Mouse (Mus musculus): ENCODE measurements around the gene Med7. TPM values are rescaled to one million over a fixed set of nuclear protein-coding genes. Genes with fewer than 3 reads are reported as not detected.
A peak's percentile ranks its signal among the peaks of the same experiment; 100 is the strongest.

The Med7 gene
- polyA plus RNA-seq, 1 experiment from 2014 or later, result 86.4 TPM

DNA sequence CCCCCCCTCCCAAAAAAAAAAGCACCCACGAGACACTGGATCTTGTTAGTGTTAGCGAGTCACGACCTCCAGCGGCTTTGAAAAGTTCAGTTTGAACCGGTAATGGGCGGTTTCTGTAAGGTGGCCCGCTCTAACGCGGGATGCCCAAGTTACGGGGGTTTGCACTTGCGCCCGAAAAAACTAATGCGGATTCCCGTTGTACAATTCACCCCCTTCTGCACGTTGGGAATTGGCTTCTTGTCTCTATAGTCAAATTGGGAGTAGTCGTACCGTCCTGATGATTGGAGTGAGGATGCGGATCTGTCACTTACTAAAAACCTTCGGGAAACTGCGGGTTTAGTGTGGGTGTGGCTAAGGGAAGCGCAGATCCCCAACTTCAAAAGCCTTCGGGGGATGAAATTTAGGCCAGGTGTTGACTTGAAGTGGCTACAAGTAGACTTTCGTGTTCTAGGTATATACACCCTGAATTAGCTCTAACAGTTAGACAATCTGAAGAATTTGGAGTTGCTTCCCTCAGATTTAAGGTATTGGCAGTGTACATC lies 805 bp downstream of the Med7 start:
- peak; percentile 46 for ATAC-seq (ENCODE audit: low FRiP score, low read depth)
- H3K27ac ChIP-seq, result no peak overlapping the region
- 2% methylated on average over 23 of the region's 23 CpGs for WGBS

DNA sequence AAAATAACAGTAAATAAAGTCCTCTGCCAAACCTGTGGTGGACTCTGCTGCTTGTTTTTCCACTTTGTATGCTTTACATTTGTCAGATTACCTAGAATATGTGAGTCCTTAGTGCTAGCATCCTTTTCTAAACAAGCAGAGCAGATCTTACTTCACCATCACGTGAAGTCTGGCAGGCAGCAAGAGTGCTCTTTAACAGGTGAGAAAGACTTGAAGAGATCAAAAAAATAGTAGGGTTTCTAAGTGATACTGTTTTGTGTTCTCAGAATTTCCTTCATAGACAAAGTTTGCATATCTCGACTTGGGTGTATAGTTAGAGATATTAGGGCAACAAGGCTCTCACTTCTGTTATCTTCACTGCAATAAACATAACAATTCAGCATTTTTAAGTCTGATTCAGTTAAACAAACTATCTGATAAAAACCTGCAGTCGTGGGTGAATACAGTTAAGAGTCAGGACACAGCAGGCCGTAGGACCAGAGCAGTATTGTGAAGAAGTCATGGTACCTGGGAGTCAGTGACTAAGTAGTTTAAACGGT lies 2.3 kb downstream of the Med7 start:
- Histone ChIP-seq H3K27me3 (replicated peaks) (no peaks in the 10 kb centered on the region), H3K9ac (no peak overlapping the region), H3K4me1 (peaks cover 8% of the 10 kb centered on the region), H3K4me2 (replicated peaks) (no peak overlapping the region), H3K9me3 (no peaks in the 10 kb centered on the region), H3K4me3 (no peak overlapping the region), H3K27ac (no peak overlapping the region), H3K36me3 (peaks cover 20% of the 10 kb centered on the region; the same call in 1 of the 2 replicates)
- ATAC-seq (ENCODE audit: low FRiP score, low read depth), result no peak
- 93% methylated on average over 5 of the region's 5 CpGs for WGBS

More for the DNA sequence above, 805 bp downstream of the Med7 start:
- Histone ChIP-seq H3K9me3 (no peaks in the 10 kb centered on the region), H3K4me3 (peak overlapping the region; percentile 91), H3K4me1 (peaks cover 8% of the 10 kb centered on the region), H3K27me3 (replicated peaks) (no peaks in the 10 kb centered on the region), H3K9ac (peak overlapping the region; percentile 92), H3K4me2 (replicated peaks) (peak overlapping the region; percentile 81), H3K36me3 (peaks cover 16% of the 10 kb centered on the region; the same call in 1 of the 2 replicates)

DNA sequence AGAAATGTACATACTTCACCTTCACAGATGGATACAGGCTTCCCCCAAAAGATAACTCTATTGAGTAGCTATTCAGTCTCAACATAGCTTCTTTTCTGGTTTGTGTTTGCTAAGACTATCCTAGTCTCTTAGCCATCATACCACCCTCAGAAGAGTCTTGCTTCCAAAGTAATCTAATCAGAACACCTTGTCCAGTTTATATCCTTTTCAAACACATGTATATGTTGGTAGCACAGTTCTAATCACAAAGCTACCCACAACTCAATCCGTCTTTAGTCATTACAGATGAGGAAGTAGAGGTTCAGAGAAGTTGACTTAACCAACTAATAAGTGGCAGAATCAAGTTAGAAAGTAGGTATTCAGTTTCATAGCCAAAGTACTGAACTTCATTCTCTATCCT lies 5.0 kb downstream of the Med7 start:
- Histone ChIP-seq H3K4me1 (peaks cover 5% of the 10 kb centered on the region), H3K36me3 (peaks cover 20% of the 10 kb centered on the region; the same call in 1 of the 2 replicates), H3K9ac (no peak overlapping the region), H3K27ac (no peak overlapping the region), H3K27me3 (replicated peaks) (no peaks in the 10 kb centered on the region), H3K9me3 (no peaks in the 10 kb centered on the region), H3K4me3 (no peak overlapping the region), H3K4me2 (replicated peaks) (no peak overlapping the region)
- no peak for ATAC-seq (ENCODE audit: low FRiP score, low read depth)
- 94% methylated on average over 1 of the region's 1 CpGs for WGBS

DNA sequence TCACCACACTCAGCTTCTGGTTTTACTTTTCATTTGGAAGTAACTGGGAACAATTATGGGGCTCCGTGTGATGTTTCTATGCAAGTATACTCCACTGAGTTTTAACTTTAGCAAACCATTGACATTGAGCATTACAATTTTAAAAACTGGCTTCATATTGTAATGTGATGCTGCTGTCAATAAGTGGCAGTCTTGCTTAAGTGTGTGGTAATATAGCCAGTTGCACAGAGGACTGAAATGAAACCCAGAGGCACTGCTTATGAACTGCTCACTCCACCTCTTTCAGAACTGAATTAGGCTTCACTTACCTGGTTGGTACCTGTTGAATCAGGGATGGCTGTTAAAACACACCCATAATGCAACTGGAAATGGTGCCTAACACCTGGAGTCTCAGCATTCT lies 6.4 kb downstream of the Med7 start:
- Histone ChIP-seq H3K4me3 (no peak overlapping the region), H3K9ac (no peak overlapping the region)
- 94% methylated on average over 1 of the region's 1 CpGs for WGBS

DNA sequence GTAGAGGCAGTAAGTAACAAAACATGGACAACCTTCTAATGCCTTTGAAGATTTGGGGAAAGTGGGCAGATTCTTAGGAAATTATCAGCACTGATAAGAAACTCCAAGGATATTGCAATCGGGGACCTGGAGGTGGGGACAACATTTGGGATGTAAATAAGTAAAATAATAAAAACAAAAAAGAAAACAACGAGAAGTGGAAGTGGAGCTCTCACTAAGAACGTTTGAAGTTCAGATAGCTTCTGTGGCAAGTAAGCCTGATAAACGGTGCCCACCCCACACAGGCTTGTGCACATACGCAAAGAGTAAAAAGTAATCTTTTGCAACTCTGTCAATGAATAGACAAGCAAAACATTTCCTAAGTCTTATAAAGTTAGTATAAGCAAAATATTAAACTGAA lies 7.3 kb downstream of the Med7 start:
- no peak for ATAC-seq (ENCODE audit: low FRiP score, low read depth)
- no peak overlapping the region for H3K9ac ChIP-seq
- H3K4me3 ChIP-seq, result no peak overlapping the region
- H3K27me3 ChIP-seq (replicated peaks), result no peaks in the 10 kb centered on the region
- H3K4me2 ChIP-seq (replicated peaks), result no peak overlapping the region
- 95% methylated on average over 5 of the region's 5 CpGs for WGBS
- no peaks in the 10 kb centered on the region for H3K9me3 ChIP-seq
- H3K36me3 ChIP-seq, result peaks cover 20% of the 10 kb centered on the region; the same call in 1 of the 2 replicates
- H3K27ac ChIP-seq, result no peak overlapping the region
- H3K4me1 ChIP-seq, result no peaks in the 10 kb centered on the region

More for the DNA sequence above, 6.4 kb downstream of the Med7 start:
- Histone ChIP-seq H3K4me1 (no peaks in the 10 kb centered on the region), H3K4me2 (replicated peaks) (no peak overlapping the region), H3K9me3 (no peaks in the 10 kb centered on the region), H3K27me3 (replicated peaks) (no peaks in the 10 kb centered on the region), H3K36me3 (peaks cover 20% of the 10 kb centered on the region; the same call in 1 of the 2 replicates), H3K27ac (no peak overlapping the region)
- ATAC-seq (ENCODE audit: low FRiP score, low read depth), result no peak

DNA sequence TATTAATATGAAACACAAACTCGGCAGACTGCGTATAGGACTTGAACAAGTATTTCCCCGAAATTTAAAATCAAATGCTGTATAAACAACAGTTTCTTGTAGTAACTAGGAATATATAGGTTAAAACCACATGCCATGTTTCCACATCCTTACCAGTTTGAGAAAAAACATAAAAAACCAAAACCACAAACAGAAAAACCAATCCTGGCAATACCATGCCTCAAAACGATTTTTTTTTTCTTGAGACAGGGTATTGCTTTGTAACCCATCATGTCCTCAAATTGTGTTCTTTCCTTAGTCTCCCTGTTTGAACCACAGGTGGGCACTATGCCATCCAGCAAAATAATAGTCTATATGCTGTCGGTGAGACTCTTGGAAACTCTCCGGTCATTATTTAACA lies 9.4 kb downstream of the Med7 start:
- H3K27ac ChIP-seq, result no peak overlapping the region
- H3K9ac ChIP-seq, result no peak overlapping the region
- ATAC-seq (ENCODE audit: low FRiP score, low read depth), result no peak
- H3K4me2 ChIP-seq (replicated peaks), result no peak overlapping the region
- no peaks in the 10 kb centered on the region for H3K9me3 ChIP-seq
- H3K27me3 ChIP-seq (replicated peaks), result no peaks in the 10 kb centered on the region
- H3K4me3 ChIP-seq, result no peak overlapping the region
- no peaks in the 10 kb centered on the region for H3K4me1 ChIP-seq
- WGBS, result 90% methylated on average over 6 of the region's 6 CpGs
- H3K36me3 ChIP-seq, result peaks cover 12% of the 10 kb centered on the region; the same call in 1 of the 2 replicates

DNA sequence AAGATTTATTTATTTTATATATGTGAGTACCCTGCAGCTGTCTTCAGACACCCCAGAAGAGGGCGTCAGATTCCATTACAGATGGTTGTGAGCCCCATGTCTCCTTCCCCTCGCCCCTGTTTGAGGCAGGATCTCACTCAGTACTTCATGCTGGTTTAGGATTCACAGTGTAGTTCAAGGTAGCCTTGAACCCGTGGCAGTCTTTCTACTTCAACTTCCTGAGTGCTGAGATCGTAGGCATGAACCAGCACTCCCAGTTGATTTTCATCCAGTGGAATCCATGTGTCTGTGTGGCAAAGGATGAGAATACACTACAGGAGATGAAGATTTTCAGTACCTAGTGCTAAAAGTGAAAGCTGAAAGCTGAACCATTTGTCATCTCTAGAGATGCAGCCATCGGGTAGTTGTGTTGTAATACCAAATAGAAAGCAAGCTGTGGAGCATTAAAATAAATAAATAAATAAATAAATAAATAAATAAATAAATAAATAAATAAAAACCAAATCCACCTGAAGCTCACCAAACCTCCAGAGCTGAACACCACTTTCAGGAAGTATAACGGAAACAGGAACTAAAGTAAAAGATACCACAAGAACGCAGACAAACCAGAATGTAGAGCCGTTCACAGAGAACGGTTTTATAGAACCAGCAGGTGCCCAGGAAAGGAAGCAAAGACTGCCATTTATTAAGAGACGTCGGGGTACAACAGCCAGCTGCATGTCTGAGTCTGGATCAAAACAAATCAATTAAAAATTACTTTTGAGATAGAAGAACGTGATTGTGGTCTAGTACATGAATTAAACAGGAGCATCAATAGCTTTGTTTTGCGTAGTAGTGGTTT lies 11.1 kb downstream of the Med7 start:
- Histone ChIP-seq H3K27me3 (replicated peaks) (no peaks in the 10 kb centered on the region), H3K4me3 (no peak overlapping the region), H3K4me2 (replicated peaks) (no peak overlapping the region), H3K9me3 (no peaks in the 10 kb centered on the region), H3K4me1 (no peaks in the 10 kb centered on the region), H3K9ac (no peak overlapping the region), H3K36me3 (0 out of 2 replicates have a peak, but pooled peaks cover 4% of the 10 kb centered on the region), H3K27ac (no peak overlapping the region)
- ATAC-seq (ENCODE audit: low FRiP score, low read depth), result no peak
- 82% methylated on average over 13 of the region's 13 CpGs for WGBS

DNA sequence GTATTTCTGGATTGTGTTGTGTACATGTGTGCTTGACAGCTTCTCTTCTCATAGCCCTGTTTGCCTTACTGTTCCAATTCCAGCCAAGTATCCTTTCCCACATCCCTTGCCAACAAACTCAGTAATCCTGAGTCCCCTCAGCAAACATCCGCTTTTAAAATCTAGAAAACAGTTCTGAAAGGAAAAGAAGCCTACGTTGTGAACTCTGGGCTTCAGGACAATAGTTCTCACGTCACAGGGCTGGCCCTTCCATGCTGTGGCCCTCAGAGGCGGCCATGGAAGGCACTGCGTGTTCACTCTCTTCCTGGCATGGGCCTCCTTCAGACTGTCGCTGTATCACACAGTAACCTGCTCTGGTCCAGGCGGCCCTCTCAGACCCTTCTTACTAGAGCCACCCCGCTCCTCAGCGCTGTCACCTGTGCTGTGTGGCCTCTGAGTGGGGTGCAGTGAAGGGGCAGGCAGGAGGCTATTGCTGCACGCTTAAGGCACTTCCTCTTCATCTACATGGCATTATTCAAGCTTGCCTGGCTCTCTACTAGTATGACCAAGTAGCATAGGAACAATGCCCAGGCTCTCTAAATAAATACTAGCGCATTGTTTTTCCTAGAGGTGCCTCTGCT lies 12.8 kb downstream of the Med7 start:
- no peaks in the 10 kb centered on the region for H3K27me3 ChIP-seq (replicated peaks)
- H3K4me3 ChIP-seq, result no peak overlapping the region
- H3K4me2 ChIP-seq (replicated peaks), result no peak overlapping the region
- H3K27ac ChIP-seq, result no peak overlapping the region
- ATAC-seq (ENCODE audit: low FRiP score, low read depth), result no peak
- H3K36me3 ChIP-seq, result no peaks in the 10 kb centered on the region
- 86% methylated on average over 11 of the region's 11 CpGs for WGBS
- H3K4me1 ChIP-seq, result no peaks in the 10 kb centered on the region
- H3K9me3 ChIP-seq, result no peaks in the 10 kb centered on the region
- no peak overlapping the region for H3K9ac ChIP-seq

DNA sequence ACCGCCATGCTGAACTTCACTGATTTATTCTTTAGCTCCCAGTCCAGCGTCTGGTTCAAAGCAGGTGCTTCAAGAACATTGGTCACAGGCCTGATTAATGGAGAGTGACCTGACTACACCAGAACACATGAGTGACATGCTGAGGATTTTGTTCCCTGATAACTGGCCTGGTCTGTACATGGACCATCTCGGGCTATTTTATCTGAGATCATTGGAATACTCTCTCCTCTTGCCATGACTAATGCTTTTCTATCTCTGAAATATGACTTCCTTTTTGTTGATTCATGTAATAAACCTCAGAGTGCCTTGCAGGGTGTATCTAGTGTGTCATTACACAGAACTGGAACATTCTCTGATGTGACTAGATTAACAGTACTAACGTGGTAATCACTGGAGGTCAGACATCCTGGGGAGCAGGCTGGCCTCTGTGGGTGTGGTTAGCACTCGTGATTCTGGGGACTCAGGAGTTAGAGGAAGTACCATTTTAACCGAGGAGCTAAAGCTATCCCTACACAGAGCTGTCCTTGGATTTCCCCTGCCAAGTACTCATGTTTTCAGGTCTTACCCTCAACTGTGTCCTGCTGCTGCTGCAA lies 17.8 kb downstream of the Med7 start, which contains the start of gene Havcr2:
TSS of gene Havcr2 (plus strand) at position 483 of the 593 bp plus-strand sequence.
- no peak within 1 kb of the TSS for H3K4me2 ChIP-seq (replicated peaks)
- H3K4me1 ChIP-seq, result no peaks in the 10 kb centered on the region
- no peak within 1 kb of the TSS for H3K27ac ChIP-seq
- H3K9me3 ChIP-seq, result no peaks in the 10 kb centered on the region
- 79% methylated on average over 6 of the region's 6 CpGs for WGBS
- no peaks in the 10 kb centered on the region for H3K36me3 ChIP-seq
- no peak within 1 kb of the TSS for H3K9ac ChIP-seq
- H3K4me3 ChIP-seq, result no peak within 1 kb of the TSS
- no peaks in the 10 kb centered on the region for H3K27me3 ChIP-seq (replicated peaks)
- no peak for ATAC-seq (ENCODE audit: low FRiP score, low read depth)

DNA sequence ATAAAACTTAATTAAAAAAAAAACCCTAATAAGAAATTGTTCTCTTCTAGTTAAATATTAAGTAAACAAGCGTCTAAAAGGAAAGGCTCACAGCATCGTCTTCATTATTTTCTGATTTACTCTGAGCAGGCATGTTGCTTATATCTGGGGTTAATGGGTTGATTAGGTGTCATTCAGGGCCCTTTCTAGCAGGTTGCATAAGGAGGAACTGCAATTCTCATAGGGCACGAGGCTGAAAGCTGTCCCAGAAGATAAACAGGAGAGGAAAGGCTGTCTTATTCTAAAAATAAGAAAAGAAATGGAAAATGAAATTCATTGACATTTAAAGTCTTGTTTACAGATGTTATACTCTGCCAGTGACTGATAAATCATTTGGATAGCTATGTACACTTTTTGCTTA lies 23.2 kb downstream of the Med7 start:
- no peak overlapping the region for H3K4me2 ChIP-seq (replicated peaks)
- no peaks in the 10 kb centered on the region for H3K4me1 ChIP-seq
- ATAC-seq (ENCODE audit: low FRiP score, low read depth), result no peak
- 87% methylated on average over 3 of the region's 3 CpGs for WGBS
- H3K4me3 ChIP-seq, result no peak overlapping the region
- H3K9ac ChIP-seq, result no peak overlapping the region
- no peaks in the 10 kb centered on the region for H3K27me3 ChIP-seq (replicated peaks)
- no peaks in the 10 kb centered on the region for H3K9me3 ChIP-seq
- H3K27ac ChIP-seq, result no peak overlapping the region
- H3K36me3 ChIP-seq, result no peaks in the 10 kb centered on the region

DNA sequence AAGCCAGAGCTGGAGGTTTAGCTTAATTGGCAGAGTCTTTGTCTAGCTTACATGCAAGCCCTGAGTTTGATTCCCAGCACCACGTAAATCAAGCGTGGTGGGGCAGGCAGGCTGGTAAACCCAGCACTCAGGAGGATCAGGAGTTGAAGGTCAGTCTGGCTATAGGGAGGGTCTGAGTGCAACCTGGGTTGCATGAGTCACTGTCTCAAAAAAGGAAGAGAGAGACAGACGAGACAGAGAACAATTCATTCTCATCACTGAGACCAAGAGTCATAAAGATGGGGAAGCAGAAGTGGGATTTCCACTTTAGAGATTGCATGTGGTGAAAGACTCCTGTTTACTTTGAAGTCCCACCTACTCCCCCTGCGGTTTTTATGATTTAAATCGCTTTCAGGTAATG lies 24.6 kb downstream of the Med7 start:
- Histone ChIP-seq H3K36me3 (no peaks in the 10 kb centered on the region), H3K4me2 (replicated peaks) (no peak overlapping the region), H3K4me1 (no peaks in the 10 kb centered on the region), H3K27ac (no peak overlapping the region), H3K4me3 (no peak overlapping the region), H3K9me3 (no peaks in the 10 kb centered on the region), H3K27me3 (replicated peaks) (no peaks in the 10 kb centered on the region), H3K9ac (no peak overlapping the region)
- no peak for ATAC-seq (ENCODE audit: low FRiP score, low read depth)
- WGBS, result 75% methylated on average over 5 of the region's 5 CpGs

DNA sequence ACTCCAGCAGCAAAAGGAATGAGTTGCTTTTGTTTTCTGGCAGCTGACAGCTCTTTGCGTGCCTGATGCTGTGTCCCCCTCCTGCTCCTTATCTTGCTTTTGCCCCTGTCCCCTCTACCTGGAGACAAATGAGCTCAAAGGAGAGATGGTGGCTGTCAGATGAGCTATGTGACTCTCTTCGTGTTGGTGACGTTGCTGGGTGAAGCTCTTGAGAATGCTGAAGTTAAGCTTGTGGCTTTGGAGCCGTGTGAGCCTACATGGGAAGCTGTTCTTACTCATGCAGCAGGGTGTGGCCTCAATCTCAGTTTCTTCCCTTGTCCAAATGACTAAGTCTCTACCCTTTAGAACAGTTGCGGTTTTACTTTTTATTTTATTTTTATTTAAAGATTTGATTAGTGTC lies 25.2 kb downstream of the Med7 start:
- H3K27me3 ChIP-seq (replicated peaks), result no peaks in the 10 kb centered on the region
- H3K36me3 ChIP-seq, result no peaks in the 10 kb centered on the region
- H3K4me1 ChIP-seq, result no peaks in the 10 kb centered on the region
- no peaks in the 10 kb centered on the region for H3K9me3 ChIP-seq
- H3K27ac ChIP-seq, result no peak overlapping the region
- no peak for ATAC-seq (ENCODE audit: low FRiP score, low read depth)
- H3K4me2 ChIP-seq (replicated peaks), result no peak overlapping the region
- WGBS, result 78% methylated on average over 5 of the region's 5 CpGs
- H3K9ac ChIP-seq, result no peak overlapping the region
- no peak overlapping the region for H3K4me3 ChIP-seq
